ENCODE assay signal across 15 mouse cellular contexts in the genomic region with DNA sequence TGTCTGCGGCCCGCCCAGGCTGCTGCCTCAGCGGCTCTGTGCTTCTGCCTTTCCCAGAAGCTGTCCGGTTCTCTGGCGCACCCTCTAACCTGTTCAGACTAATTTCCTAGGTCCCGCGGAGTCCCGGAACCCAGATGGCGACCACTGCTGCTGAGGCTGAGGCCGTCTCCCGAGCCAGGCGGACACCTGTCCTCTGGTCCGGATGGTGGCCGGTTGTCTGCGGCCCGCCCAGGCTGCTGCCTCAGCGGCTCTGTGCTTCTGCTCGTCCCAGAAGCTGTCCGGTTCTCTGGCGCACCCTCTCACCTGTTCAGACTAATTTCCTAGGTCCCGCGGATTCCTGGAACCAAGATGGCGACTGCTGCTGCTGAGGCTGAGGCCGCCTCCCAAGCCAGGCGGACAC. TPM values are rescaled to one million over a fixed set of nuclear protein-coding genes. Genes with fewer than 3 reads are reported as not detected.
DNase-seq lines count a peak whose midpoint lies in the region; TF ChIP-seq lines count a peak whose summit lies in the region.
"Not testable (repeated sequence)": the region's sequence is repeated elsewhere in the genome, so short reads cannot be mapped to it uniquely, and the experiment has no call there.
"Had no signal": no experiment of that assay in that cellular context is flagged by ENCODE, and none has a peak within 500 bp of the region (broad histone marks: within the 10 kb centered on the region; RNA-seq: fewer than 3 reads in every experiment).

No protein-coding gene starts in this region.

- intact Hi-C loops in heart, postnatal 36 days (cut with DNase I), result not testable (repeated sequence)

- peak; percentile 8 for DNase-seq in cerebellum, adult 11 months
- DNase-seq in frontal cortex, postnatal 36 days (ENCODE audit: low spot score in 2 of 2), result peak; percentile 2 to 3
- DNase-seq in heart, postnatal 36 days, result peak; percentile 3 to 14
- peak; percentile 4 to 22 for DNase-seq in layer of hippocampus, postnatal 10 days (ENCODE audit: low spot score in 2 of 2)
- DNase-seq in lung, adult 2 months, result peak; percentile 6
- DNase-seq in right cerebral cortex, adult 2 months (ENCODE audit: low spot score in 2 of 2), result peak; percentile 1
- peak; percentile 3 for DNase-seq in thymus, adult 2 months

- not testable (repeated sequence) for H3K27me3 ChIP-seq in thymus, adult 2 months (ENCODE audit: control insufficient read depth, insufficient read depth, low read length)

- H3K36me3 ChIP-seq in thymus, adult 2 months (ENCODE audit: control insufficient read depth, insufficient read depth, low read length), result not testable (repeated sequence)

- not testable (repeated sequence) for TF ChIP-seq POLR2A in lung, adult 2 months (IDR thresholded peaks at IDR 0.05; ENCODE audit: borderline replicate concordance, extremely low read depth, low read depth, low read length); thymus, adult 2 months (IDR thresholded peaks at IDR 0.05; ENCODE audit: control insufficient read depth, extremely low read depth, insufficient read depth, low read length, poor library complexity)

- not testable (repeated sequence) for H3K27ac ChIP-seq in thymus, adult 2 months (ENCODE audit: control insufficient read depth, insufficient read depth, low read length)

- not testable (repeated sequence) for TF ChIP-seq CTCF in lung, adult 2 months (IDR thresholded peaks at IDR 0.05; ENCODE audit: insufficient read depth, low read length); thymus, adult 2 months (IDR thresholded peaks at IDR 0.05; ENCODE audit: borderline replicate concordance, control insufficient read depth, extremely low read depth, insufficient read depth, low read length, poor library complexity)

- H3K4me3 ChIP-seq in lung, adult 2 months (replicated peaks; ENCODE audit: extremely low read depth, low read depth, low read length); thymus, adult 2 months (ENCODE audit: control insufficient read depth, insufficient read depth, low read length): not testable (repeated sequence)

- 93% methylated on average over 25 of the region's 25 CpGs for WGBS in lung, adult 2 months
- 94% methylated on average over 25 of the region's 25 CpGs for WGBS in thymus, adult 2 months

- not testable (repeated sequence) for H3K4me1 ChIP-seq in lung, adult 2 months (ENCODE audit: control insufficient read depth, insufficient read depth, low read length); thymus, adult 2 months (replicated peaks; ENCODE audit: control insufficient read depth, insufficient read depth, low read length)

RNA-seq across cellular contexts. Expression of a gene that starts 17.7 kb away (rescaled TPM):
- not detected for total RNA-seq in heart, postnatal 36 days (2021)
- total RNA-seq in layer of hippocampus, postnatal 10 days (2021), result not detected
- 0.08 and 0.43 TPM in 2 replicates for polyA plus RNA-seq in lung, adult 2 months (2012; rRNA removed)
- 0.14 TPM in 1 of 2 replicates, not detected in the other for polyA plus RNA-seq in thymus, adult 2 months (2012; rRNA removed)
- total RNA-seq: gastrocnemius, postnatal 36 days; hematopoietic stem cell, adult 5-6 weeks had no signal
- polyA plus RNA-seq: embryonic facial prominence, embryonic 12.5 days; forebrain, embryonic 11.5 days; intestine, embryonic 14.5 days; lung, postnatal 0 days; midbrain, embryonic 14.5 days; neural tube, embryonic 12.5 days had no signal
